Mouse (Mus musculus) cerebellum, adult 2 months (tissue): Measurements from ENCODE around the gene Dscam. TPM values are rescaled to one million over a fixed set of nuclear protein-coding genes. Genes with fewer than 3 reads are reported as not detected.
"Not testable (repeated sequence)": the region's sequence is repeated elsewhere in the genome, so short reads cannot be mapped to it uniquely, and the experiment has no call there.

Experiments used
- DNase-seq, 2 experiments: peaks; one replicate each; pipeline ENCODE4 v3.0.0; 2021
- H3K27ac ChIP-seq: fragments of 200-500 bp; 2 replicates; pipeline ENCODE4 v1.5.1; 2012; ENCODE audit warnings: low read length, control low read depth, inconsistent platforms; ENCODE audit not compliant: insufficient read depth
- H3K27me3 ChIP-seq: fragments of 200-500 bp; 2 replicates; pipeline ENCODE4 v1.6.1; 2012; ENCODE audit warnings: inconsistent platforms, mild to moderate bottlenecking, low read length, moderate library complexity; ENCODE audit not compliant: control insufficient read depth, insufficient read depth
- H3K4me1 ChIP-seq: fragments of 200-500 bp; 2 replicates; pipeline ENCODE4 v1.6.1; 2011; ENCODE audit warnings: low read length; ENCODE audit not compliant: control insufficient read depth, insufficient read depth
- H3K4me3 ChIP-seq: fragments of 200-500 bp; replicated peaks from 2 replicates; pipeline ENCODE3; 2011; ENCODE audit warnings: mild to moderate bottlenecking, low read depth, low read length, control low read depth; ENCODE audit not compliant: insufficient read depth
- CTCF ChIP-seq: fragments of 200-500 bp; IDR thresholded peaks from 2 replicates; pipeline ENCODE4 v1.5.1; 2011; ENCODE audit warnings: low read depth, mild to moderate bottlenecking, control low read depth, low read length, moderate library complexity, borderline replicate concordance; ENCODE audit not compliant: insufficient read depth
- POLR2A ChIP-seq: fragments of 200-500 bp; IDR thresholded peaks from 2 replicates; pipeline ENCODE4 v1.6.1; 2011; ENCODE audit warnings: low read length, control low read depth, borderline replicate concordance; ENCODE audit not compliant: insufficient read depth
- WGBS: fragments of 180-500 bp; shearing (Covaris S2); methylation state at CpG from one replicate; pipeline ENCODE4 v1.1.7; 2018; 5-methylcytosine and 5-hydroxymethylcytosine counted together
- polyA plus RNA-seq: library from polyadenylated mRNA; depleted of rRNA; stranded (reverse); fragments of >200 nt; gene quantifications from 2 replicates; pipeline ENCODE4 v1.2.3, GENCODE M21; 2012

The Dscam gene
- polyA plus RNA-seq, 1 experiment, result 16.0 TPM

DNA sequence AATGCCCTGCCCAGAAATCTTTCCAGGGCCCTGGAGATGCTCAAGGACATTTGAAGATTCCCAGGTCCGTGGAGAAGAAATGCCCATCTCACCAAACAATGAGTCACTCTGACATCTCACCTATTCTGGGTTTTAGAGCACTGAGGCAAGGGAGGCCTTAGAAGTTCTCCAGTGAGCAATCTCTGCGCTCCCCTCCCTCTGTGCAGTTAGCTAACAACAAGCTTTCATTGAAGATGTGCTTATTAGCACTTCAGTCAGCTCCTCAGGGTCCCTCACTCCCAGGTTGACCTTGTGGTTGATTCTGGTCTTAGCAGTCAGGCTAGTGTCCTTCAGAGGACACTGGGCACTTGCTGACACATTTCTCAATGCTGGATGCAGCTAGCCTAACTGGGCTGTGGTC lies 265.8 kb downstream of the Dscam start:
- no peak for TF ChIP-seq CTCF
- no peak for TF ChIP-seq POLR2A
- no peak overlapping the region for H3K27ac ChIP-seq
- DNase-seq, result no peak
- H3K4me1 ChIP-seq, result no peaks in the 10 kb centered on the region
- no peaks in the 10 kb centered on the region for H3K27me3 ChIP-seq
- 75% methylated on average over 2 of the region's 2 CpGs for WGBS
- no peak overlapping the region for H3K4me3 ChIP-seq

GRCm38 (mm10) chr16:96904359-96904758 lies 266.2 kb downstream of the Dscam start:
- Histone ChIP-seq H3K27ac (no peak overlapping the region), H3K27me3 (no peaks in the 10 kb centered on the region), H3K4me1 (no peaks in the 10 kb centered on the region), H3K4me3 (no peak overlapping the region)
- 38% methylated on average over 2 of the region's 2 CpGs for WGBS
- DNase-seq, result no peak
- TF ChIP-seq POLR2A (no peak), CTCF (no peak)

- TF ChIP-seq CTCF (no peak), POLR2A (no peak)
- no peak for DNase-seq
- H3K27me3 ChIP-seq, result no peaks in the 10 kb centered on the region
- no peaks in the 10 kb centered on the region for H3K4me1 ChIP-seq
- H3K27ac ChIP-seq, result no peak overlapping the region
- H3K4me3 ChIP-seq, result no peak overlapping the region
These were observed 268.0 kb downstream of the Dscam start for GRCm38 (mm10) chr16:96902596-96902995.

DNA sequence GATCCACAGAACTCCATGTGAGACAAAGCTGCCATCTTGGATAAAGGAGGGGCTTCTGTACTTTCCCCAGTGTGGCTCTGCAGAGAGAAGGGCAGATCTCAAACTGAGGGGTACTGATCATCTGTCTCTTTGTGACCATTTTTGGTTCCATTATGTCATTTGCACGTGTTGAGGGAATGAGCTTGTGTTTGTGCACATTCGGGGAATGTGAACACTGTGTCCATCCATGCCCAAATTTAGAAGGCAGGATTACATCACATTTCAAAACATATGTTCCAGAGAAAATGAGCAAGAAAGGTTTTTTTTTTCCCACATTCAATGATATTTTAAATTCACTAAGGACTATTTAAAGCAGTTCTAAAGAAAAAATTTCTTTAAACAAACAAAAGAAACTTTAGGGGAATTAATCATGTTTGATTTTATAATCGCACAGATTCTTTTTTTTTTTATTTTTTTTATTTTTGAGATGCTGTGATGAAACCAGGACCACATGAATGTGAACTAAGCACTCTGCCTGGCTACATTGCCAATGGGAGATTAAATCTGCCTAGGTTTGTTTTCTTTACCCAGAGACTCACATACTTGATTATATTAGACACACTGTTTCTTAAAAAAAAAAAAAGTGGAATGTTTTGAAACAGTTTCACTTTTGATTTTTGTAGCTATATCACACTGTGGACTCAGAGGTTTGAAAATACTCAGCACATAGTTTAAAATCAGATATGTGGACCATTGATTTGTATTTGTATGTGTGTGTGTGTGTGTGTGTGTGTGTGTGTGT lies 269.1 kb downstream of the Dscam start:
- Histone ChIP-seq H3K4me1 (no peaks in the 10 kb centered on the region), H3K27ac (no peak overlapping the region), H3K4me3 (no peak overlapping the region), H3K27me3 (no peaks in the 10 kb centered on the region)
- no peak for DNase-seq
- 68% methylated on average over 3 of the region's 3 CpGs for WGBS
- TF ChIP-seq CTCF (no peak), POLR2A (no peak)

GRCm38 (mm10) chr16:96899329-96899728 lies 271.2 kb downstream of the Dscam start:
- no peak for TF ChIP-seq CTCF
- TF ChIP-seq POLR2A, result no peak
- no peak overlapping the region for H3K4me3 ChIP-seq
- no peak overlapping the region for H3K27ac ChIP-seq
- no peaks in the 10 kb centered on the region for H3K4me1 ChIP-seq
- no peak for DNase-seq
- H3K27me3 ChIP-seq, result no peaks in the 10 kb centered on the region

DNA sequence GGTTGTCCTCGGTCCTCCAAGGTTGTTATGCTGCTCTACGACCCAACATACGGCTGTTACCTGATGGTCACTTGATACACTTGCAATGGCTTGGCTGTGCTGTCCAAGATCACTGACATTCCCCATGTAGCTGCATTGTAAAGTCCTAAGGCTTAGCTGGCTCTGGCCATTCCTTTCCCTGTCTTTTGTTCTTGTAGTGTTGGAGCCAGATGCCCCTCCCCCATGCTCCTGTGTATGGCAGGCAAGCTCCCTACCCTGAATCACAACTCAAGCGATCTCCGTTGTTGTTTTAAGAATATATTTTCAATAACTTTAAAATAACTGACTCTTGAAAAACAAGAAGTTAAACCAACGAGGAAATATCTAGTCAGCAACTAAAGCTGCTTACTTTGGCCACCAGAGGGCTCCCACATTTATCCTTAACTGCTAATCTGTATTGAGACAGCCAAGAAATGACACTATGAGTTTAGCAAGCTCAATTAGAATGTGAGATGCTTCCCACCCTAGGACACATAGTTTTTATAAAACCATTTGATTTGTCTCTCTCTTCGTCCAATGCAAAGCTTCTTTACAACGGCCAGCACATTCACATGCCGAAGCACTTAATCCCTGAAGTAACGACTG lies 273.9 kb downstream of the Dscam start:
- no peaks in the 10 kb centered on the region for H3K27me3 ChIP-seq
- H3K4me1 ChIP-seq, result no peaks in the 10 kb centered on the region
- H3K27ac ChIP-seq, result no peak overlapping the region
- peak in 1 of 2 experiments; percentile 24 for DNase-seq
- 56% methylated on average over 10 of the region's 10 CpGs for WGBS
- no peak for TF ChIP-seq CTCF
- TF ChIP-seq POLR2A, result no peak
- H3K4me3 ChIP-seq, result no peak overlapping the region

DNA sequence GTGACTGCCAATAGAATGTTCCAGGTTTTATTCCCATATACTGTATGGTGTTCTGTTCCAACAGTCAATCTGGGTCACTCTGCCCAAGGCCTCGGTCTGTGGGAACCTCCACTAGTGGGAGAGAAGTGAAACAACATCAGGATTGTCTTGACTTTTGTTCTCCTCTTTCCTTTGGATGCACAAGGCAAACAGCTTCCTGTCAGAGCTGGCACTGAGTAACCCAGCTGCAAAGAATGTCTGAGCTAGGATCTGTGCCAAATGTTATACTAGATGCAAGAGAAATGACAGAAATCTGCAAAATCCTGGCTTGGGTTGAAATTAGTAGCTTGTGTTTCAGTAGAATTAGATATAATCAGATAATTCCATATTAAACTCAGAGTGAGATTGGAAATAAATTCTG lies 282.5 kb downstream of the Dscam start:
- no peaks in the 10 kb centered on the region for H3K27me3 ChIP-seq
- 39% methylated on average over 1 of the region's 1 CpGs for WGBS
- no peaks in the 10 kb centered on the region for H3K4me1 ChIP-seq
- TF ChIP-seq POLR2A, result no peak
- no peak for TF ChIP-seq CTCF
- no peak overlapping the region for H3K4me3 ChIP-seq
- DNase-seq, result no peak
- H3K27ac ChIP-seq, result no peak overlapping the region

- 44% methylated on average over 2 of the region's 2 CpGs for WGBS
- Histone ChIP-seq H3K4me1 (no peaks in the 10 kb centered on the region), H3K27me3 (no peaks in the 10 kb centered on the region), H3K27ac (no peak overlapping the region), H3K4me3 (no peak overlapping the region)
- TF ChIP-seq CTCF, result no peak
- no peak for DNase-seq
These were observed 284.7 kb downstream of the Dscam start for GRCm38 (mm10) chr16:96885817-96886216.

DNA sequence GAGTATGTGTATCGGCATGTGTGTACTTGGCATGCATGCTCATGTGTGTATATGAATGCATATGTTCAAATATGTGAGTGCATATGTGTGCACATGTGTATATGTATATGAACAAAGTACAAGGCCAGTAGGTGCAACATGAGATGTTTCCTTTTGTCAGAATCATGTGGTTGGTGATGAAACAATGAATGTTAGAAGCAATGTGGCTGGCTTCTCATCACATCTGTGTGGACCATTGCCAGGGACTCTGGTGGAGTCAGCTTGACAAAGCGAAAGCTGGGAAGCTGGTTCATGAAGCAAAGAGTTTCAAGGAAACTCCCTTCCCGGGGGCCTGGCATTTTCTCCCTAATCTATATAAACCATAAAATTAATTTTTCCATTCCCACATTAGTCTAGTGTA lies 286.0 kb downstream of the Dscam start:
- not testable (repeated sequence) for DNase-seq, H3K4me3 ChIP-seq, H3K27me3 ChIP-seq, H3K4me1 ChIP-seq, H3K27ac ChIP-seq
- WGBS, result 74% methylated on average over 3 of the region's 3 CpGs
